ENCODE assay signal across 8 mouse cellular contexts in the genomic region with DNA sequence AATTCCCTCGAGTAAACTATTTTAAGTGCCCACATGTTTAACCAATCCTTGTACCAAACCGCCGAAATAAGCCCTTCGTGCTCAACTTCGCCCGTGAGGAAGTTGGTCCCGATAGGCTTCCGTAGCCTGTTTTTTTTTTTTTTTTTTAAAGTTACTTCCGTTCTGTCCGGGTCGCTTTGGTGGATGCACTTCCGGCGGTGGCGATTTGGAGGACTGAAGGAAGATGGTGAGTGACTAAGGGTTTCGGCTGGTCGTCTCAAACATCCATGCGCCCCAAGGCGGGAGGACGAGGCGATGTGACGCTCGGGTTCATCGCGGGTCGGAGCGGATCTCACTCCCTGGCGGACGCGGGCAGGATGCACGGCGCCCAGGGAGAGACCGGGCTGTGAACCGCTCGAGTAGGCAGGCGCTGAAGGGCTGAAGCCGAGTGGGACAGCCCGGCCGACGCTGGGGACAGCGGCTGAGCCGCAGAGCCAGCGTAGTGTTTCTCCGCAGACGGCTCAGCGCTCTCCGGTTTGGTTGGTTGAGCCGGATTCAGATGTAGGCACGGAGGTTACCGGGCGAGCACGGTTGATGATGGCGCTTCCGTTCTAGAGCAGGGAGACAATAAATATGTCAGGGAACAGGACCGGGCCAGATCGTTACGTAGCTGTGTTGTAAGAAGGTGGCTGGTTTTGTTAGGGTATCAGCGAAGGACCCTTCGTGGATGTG. TPM values are rescaled to one million over a fixed set of nuclear protein-coding genes. Genes with fewer than 3 reads are reported as not detected.
DNase-seq lines count a peak whose midpoint lies in the region; ATAC-seq and TF ChIP-seq lines count a peak whose summit lies in the region.

Gene Psmc1 (plus strand): TSS at position 169 of the 711 bp plus-strand sequence.

- DNase-seq in adipocyte (ENCODE audit: low spot score): peak; percentile 90
- peak; percentile 43 to 68 for DNase-seq in gastrocnemius, adult 8-10 months (ENCODE audit: low spot score in 2 of 2)
- DNase-seq in hindlimb bud, embryonic 11.5 days (ENCODE audit: extremely low spot score, low read depth, low spot score): peak; percentile 93
- peak; percentile 70 to 75 for DNase-seq in left cerebral cortex, adult 8-10 months (ENCODE audit: low spot score in 2 of 2)
- DNase-seq in right cerebral cortex, postnatal 14 days: peak; percentile 78
- DNase-seq in yolk sac, embryonic 10.5 days (ENCODE audit: low spot score): peak; percentile 83

- H3K27ac ChIP-seq in cortical plate, adult 2 months (ENCODE audit: insufficient read depth, low read length): peak within 1 kb of the TSS; percentile 90

- peaks cover 6% of the 10 kb centered on the region for H3K4me1 ChIP-seq in cortical plate, adult 2 months (ENCODE audit: control insufficient read depth, insufficient read depth, low read length)

- peak within 1 kb of the TSS; percentile 90 for H3K4me3 ChIP-seq in cortical plate, adult 2 months (ENCODE audit: insufficient read depth, low read length)

- ATAC-seq in megakaryocyte progenitor cell, adult 5-6 weeks (replicated peaks; ENCODE audit: poor library complexity): peak; percentile 81

- peak; percentile 87 for TF ChIP-seq POLR2A in cortical plate, adult 2 months (IDR thresholded peaks at IDR 0.05; ENCODE audit: extremely low read depth, insufficient read depth, low read length)

- no peak for TF ChIP-seq CTCF in cortical plate, adult 2 months (IDR thresholded peaks at IDR 0.05; ENCODE audit: extremely low read depth, insufficient read depth, low read length)

RNA-seq across cellular contexts. Expression of gene Psmc1, which starts in this region (rescaled TPM):
- polyA plus RNA-seq in cortical plate, adult 2 months (2012; rRNA removed): 143 and 149 TPM in 2 replicates
- 100 to 1,000 TPM; 142 to 173 (median 149) TPM for total RNA-seq in gastrocnemius, adult 8-10 months (2022)
- 100 to 1,000 TPM; 194 to 221 (median 211) TPM for total RNA-seq in left cerebral cortex, adult 8-10 months (2022)
- total RNA-seq in megakaryocyte progenitor cell, adult 5-6 weeks (2015): 236 and 253 TPM in 2 replicates
- total RNA-seq in megakaryocyte progenitor cell, adult 5-6 weeks (2017): 265 and 368 TPM in 2 replicates

Comparison
In these comparisons a context has a peak if more than half of its experiments do, and no peak if none do; other contexts are left out.
1. Peak in every context shown above with its lines: DNase-seq, ATAC-seq, H3K4me3 ChIP-seq and H3K27ac ChIP-seq.